Mouse (Mus musculus): Measurements from ENCODE around the gene Vrk1. TPM values are rescaled to one million over a fixed set of nuclear protein-coding genes. Genes with fewer than 3 reads are reported as not detected.

Gene Vrk1
- polyA plus RNA-seq, 1 experiment from 2014 or later = 30.6 TPM

DNA sequence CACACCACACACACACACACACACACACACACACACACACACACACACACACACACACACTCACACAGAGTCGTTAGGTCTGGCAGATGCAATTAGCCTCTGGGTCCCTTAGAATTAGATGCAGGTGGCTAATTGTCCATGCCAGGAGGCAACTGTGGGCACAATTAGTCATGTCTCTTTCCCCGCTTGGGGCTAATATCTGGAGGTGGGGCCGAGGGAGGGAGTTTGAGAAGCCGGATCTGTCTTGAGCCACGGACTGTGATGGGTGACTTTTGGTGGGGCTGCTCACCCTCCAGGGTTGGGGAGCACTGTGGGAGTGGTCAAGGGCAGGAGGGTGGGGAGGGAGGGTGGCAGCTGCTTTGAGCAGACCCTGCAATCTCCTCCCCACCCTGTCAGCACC is 35.9 kb upstream of the Vrk1 start:
- Histone ChIP-seq H3K4me2 (no peak overlapping the region), H3K36me3 (no peaks in the 10 kb centered on the region), H3K9ac (no peak overlapping the region), H3K27me3 (no peaks in the 10 kb centered on the region), H3K4me1 (replicated peaks) (peaks cover 8% of the 10 kb centered on the region; the same call in 1 of the 2 replicates), H3K27ac (replicated peaks) (no peak overlapping the region), H3K9me3 (no peaks in the 10 kb centered on the region), H3K4me3 (no peak overlapping the region)
- 19% methylated on average over 5 of the region's 5 CpGs for WGBS
- ATAC-seq (ENCODE audit: low FRiP score, low read depth) = 0 out of 2 replicates have a peak, but pooled peaks have one; percentile 16

DNA sequence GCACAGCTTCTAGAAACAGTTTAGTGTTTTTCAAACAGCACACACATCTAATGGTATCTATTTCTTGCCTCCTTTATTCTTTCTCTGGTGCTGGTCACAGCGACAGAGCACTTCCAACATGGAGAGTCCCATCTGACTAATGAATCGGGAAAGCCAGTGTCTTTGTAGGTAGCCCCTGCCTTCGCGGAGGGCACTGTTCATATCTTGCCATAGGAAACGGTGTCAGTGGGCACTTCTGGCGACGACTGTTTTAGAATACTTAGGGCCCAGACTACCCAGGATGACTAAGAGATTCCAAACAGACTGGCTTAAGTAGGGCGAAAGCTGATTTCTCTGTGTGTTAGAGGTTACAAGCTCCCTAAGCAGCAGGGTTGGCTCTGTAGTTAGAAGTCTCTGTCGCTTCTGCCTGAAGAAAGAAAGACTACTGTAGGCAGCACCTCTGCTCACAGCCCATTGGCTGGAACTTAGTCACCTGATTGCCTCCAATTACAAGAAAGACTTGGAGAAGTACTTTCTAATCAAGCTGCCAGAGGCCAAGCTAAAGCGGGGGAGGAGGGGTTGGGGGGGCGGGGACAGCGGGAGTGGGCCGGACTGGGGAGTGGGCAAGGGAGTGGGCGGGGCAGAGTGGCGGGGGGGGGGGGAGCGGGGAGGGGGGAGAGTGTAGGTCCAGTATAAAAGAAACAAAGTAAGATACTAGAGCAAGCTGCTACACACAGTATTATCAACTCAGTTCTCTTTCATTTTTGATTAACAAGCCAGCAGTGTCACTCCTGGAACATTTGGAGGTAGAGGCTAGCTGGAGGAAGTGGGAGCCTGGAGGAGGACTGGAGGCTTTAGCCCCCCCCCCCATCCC is 28.7 kb upstream of the Vrk1 start:
- Histone ChIP-seq H3K4me1 (replicated peaks) (no peaks in the 10 kb centered on the region), H3K9ac (no peak overlapping the region), H3K4me2 (no peak overlapping the region), H3K27ac (replicated peaks) (no peak overlapping the region), H3K36me3 (no peaks in the 10 kb centered on the region), H3K4me3 (no peak overlapping the region), H3K9me3 (no peaks in the 10 kb centered on the region), H3K27me3 (no peaks in the 10 kb centered on the region)
- WGBS = 39% methylated on average over 11 of the region's 16 CpGs
- no peak for ATAC-seq (ENCODE audit: low FRiP score, low read depth)

DNA sequence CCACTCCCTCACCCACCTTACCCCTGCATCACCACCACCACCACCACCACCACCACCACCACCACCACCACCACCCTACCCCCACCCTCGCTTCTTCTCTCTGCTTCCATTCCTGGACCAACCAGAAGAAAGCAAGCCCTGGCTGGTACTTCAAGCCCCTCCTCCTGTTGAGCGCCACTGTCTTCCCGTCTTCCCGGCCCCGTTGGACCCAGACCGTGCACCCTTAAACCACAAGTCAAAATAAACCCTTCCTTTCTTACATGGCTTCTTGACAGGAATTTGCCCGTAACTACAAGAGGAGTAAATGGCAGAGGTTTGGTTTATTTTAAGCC is 28.1 kb upstream of the Vrk1 start:
- H3K9ac ChIP-seq = no peak overlapping the region
- no peaks in the 10 kb centered on the region for H3K36me3 ChIP-seq
- H3K4me3 ChIP-seq = no peak overlapping the region
- H3K27ac ChIP-seq (replicated peaks) = no peak overlapping the region
- H3K4me1 ChIP-seq (replicated peaks) = no peaks in the 10 kb centered on the region
- no peak for ATAC-seq (ENCODE audit: low FRiP score, low read depth)
- no peak overlapping the region for H3K4me2 ChIP-seq
- no peaks in the 10 kb centered on the region for H3K27me3 ChIP-seq
- H3K9me3 ChIP-seq = no peaks in the 10 kb centered on the region
- WGBS = 88% methylated on average over 6 of the region's 7 CpGs

DNA sequence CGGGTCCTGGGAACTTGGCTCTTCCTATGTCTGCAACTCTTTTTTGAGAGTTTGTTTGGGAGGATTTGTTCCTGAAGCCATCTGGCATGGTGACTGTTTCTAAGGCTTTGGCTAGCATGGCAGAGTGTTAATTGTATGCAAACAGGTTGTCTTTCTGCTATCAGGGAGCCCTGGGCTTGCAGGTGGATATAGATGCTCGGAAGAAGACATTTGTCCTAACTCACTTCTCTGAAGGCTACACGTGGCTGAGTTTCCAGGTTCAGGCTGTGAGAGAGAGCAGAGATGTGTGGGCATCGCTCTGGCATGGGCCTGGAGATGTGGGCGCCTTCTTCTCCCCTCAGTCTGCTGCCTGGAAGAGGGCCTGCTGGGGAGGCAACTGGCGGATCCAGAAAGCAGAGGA is 27.4 kb upstream of the Vrk1 start:
- no peak overlapping the region for H3K4me2 ChIP-seq
- no peak overlapping the region for H3K4me3 ChIP-seq
- H3K36me3 ChIP-seq = no peaks in the 10 kb centered on the region
- ATAC-seq (ENCODE audit: low FRiP score, low read depth) = no peak
- 89% methylated on average over 6 of the region's 6 CpGs for WGBS
- no peaks in the 10 kb centered on the region for H3K9me3 ChIP-seq
- H3K9ac ChIP-seq = no peak overlapping the region
- no peak overlapping the region for H3K27ac ChIP-seq (replicated peaks)
- no peaks in the 10 kb centered on the region for H3K27me3 ChIP-seq
- H3K4me1 ChIP-seq (replicated peaks) = no peaks in the 10 kb centered on the region

DNA sequence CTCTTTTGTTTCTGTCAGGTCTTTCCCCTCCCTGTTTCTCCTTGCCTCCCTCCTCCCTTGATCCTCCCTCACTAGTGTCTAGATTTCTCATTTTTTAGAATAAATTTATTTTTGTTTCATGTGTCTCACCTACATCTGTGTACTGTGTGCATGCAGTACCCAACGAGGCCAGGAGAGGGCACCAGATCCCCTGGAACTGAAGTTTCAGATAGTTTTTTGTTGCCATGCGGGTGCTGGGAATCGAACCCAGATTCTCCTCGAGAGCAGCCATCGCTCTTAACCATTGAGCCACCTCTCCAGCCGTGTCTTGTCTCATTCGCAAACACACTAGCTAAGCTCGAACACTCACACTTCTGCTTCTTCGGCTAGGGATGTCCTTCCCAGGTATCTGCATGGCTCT is 26.5 kb upstream of the Vrk1 start:
- Histone ChIP-seq H3K9me3 (no peaks in the 10 kb centered on the region), H3K36me3 (no peaks in the 10 kb centered on the region), H3K27ac (replicated peaks) (no peak overlapping the region), H3K9ac (no peak overlapping the region), H3K4me2 (no peak overlapping the region), H3K4me1 (replicated peaks) (no peaks in the 10 kb centered on the region), H3K27me3 (no peaks in the 10 kb centered on the region), H3K4me3 (no peak overlapping the region)
- no peak for ATAC-seq (ENCODE audit: low FRiP score, low read depth)
- WGBS = 93% methylated on average over 9 of the region's 9 CpGs

DNA sequence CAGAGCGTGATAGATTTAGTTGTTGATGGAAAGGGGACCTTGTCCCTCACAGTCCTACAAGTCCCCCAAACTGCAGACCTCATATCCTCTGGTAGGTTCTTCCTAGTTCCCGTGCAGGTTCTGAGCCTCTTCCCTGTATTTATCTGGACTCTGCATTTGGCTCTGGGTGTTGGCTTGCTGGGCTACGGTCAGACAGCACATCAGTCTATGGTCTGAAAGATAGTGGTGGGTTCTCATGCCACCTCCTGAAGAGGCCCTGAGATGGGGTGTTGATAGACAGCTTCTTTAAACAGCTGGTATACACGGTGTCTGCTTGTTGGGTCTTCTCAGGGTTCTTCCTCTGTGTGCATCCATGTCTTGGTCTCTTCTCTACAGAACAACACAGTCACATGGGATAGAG is 21.6 kb upstream of the Vrk1 start:
- Histone ChIP-seq H3K4me2 (no peak overlapping the region), H3K36me3 (no peaks in the 10 kb centered on the region), H3K9ac (no peak overlapping the region), H3K27ac (replicated peaks) (no peak overlapping the region), H3K4me1 (replicated peaks) (no peaks in the 10 kb centered on the region), H3K27me3 (no peaks in the 10 kb centered on the region), H3K9me3 (no peaks in the 10 kb centered on the region), H3K4me3 (no peak overlapping the region)
- 91% methylated on average over 4 of the region's 4 CpGs for WGBS
- ATAC-seq (ENCODE audit: low FRiP score, low read depth) = no peak

DNA sequence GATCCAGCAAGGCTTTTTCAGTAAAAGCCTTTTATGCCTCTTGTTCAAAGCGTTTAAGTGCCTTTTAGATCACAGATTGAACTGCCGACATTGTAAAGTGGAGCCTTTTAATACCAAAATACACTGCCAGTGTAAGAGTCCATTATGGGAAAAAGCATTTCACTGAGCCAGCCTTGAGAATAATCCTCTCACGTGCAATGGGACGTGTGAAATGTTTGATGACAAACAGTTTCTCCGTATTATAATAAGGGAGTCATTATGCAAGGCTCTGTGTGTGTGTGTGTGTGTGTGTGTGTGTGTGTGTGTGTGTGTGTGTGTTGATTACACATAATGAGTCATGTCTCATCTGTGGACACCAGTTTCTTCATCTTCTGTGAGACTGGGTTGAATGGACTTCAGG is 17.3 kb upstream of the Vrk1 start:
- H3K4me1 ChIP-seq (replicated peaks) = no peaks in the 10 kb centered on the region
- ATAC-seq (ENCODE audit: low FRiP score, low read depth) = no peak
- H3K27ac ChIP-seq (replicated peaks) = no peak overlapping the region
- 64% methylated on average over 5 of the region's 5 CpGs for WGBS
- H3K9ac ChIP-seq = no peak overlapping the region
- no peaks in the 10 kb centered on the region for H3K27me3 ChIP-seq
- no peak overlapping the region for H3K4me2 ChIP-seq
- H3K4me3 ChIP-seq = no peak overlapping the region
- no peaks in the 10 kb centered on the region for H3K9me3 ChIP-seq
- no peaks in the 10 kb centered on the region for H3K36me3 ChIP-seq

DNA sequence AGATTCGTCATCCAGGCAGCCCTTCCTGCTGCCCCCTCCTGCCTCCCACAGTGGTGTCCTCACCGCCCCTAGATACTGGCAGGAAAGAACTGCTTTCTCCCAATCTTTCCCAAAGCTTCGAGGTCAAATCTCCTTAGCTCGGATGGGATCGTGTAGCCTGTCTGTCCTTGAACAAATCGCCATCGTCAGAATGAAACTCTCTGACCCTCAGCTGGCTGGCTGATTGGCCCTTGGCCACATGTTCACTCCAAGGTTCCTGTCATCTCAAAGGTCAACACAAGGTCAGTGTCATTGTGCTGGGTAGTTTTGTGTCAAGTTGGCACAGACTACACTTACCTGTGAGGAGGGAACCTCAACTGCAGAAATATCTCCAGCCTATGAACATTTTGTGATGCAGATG is 16.7 kb upstream of the Vrk1 start:
- WGBS = 71% methylated on average over 7 of the region's 7 CpGs
- Histone ChIP-seq H3K4me1 (replicated peaks) (no peaks in the 10 kb centered on the region), H3K27ac (replicated peaks) (no peak overlapping the region), H3K9me3 (no peaks in the 10 kb centered on the region), H3K9ac (no peak overlapping the region), H3K4me2 (no peak overlapping the region), H3K36me3 (no peaks in the 10 kb centered on the region), H3K27me3 (no peaks in the 10 kb centered on the region), H3K4me3 (no peak overlapping the region)
- no peak for ATAC-seq (ENCODE audit: low FRiP score, low read depth)

DNA sequence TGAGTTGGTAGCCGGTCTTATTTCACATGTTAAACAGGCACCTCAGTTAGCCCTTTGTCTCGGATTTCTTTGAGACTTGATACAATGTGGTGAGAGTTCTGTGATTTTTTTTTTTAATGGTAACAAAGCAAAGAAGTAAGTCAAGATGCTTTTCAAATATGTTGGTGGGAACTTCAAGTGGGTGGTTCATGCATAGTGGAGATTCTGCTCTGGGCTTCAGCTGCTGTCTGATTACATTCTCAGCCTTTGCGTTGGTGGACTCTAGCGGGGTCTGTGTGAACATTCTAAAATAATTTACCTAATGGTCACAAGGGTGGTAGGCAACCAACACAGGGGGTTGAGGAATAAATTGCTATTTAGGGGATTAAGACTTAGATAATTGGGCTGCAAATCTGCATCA is 14.1 kb upstream of the Vrk1 start:
- no peak for ATAC-seq (ENCODE audit: low FRiP score, low read depth)
- WGBS = 61% methylated on average over 4 of the region's 4 CpGs
- Histone ChIP-seq H3K27ac (replicated peaks) (no peak overlapping the region), H3K4me3 (no peak overlapping the region), H3K4me2 (no peak overlapping the region), H3K4me1 (replicated peaks) (no peaks in the 10 kb centered on the region), H3K36me3 (no peaks in the 10 kb centered on the region), H3K27me3 (no peaks in the 10 kb centered on the region), H3K9ac (no peak overlapping the region), H3K9me3 (no peaks in the 10 kb centered on the region)

DNA sequence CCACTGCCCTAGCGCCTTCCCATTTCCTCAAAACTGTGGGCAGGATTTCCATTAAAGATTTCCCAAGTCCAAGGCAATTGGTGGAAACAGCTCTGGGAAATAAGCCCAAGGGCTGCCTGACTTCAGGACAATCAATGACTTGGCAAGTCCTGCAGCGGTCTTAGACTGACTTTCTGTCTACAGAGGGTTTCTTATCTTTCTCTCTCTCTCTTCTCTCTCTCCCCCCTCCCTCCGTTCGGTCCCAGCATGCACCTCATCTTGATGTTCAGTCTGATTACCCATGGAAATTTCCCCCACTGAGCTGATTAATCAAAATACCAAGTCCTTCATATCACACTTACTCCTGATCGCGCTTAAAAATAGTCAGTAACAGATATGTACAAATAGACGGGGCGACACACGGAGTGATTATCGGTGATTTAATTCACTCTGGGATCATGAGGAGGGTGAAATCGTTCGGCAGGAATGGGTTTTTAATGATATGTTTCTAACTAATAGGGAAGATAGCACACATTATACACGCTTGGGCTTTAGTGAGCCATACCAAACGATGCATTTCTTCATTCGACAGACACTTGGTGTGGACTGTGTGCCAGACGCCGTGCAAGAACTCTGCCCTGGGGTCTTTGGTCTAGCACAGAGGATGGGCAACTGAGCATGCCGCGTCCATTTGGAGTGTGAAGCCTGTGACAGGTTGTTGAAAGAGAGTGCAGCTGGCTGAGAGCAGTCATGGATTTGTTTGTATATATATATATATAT is 12.8 kb upstream of the Vrk1 start:
- no peaks in the 10 kb centered on the region for H3K9me3 ChIP-seq
- 62% methylated on average over 19 of the region's 19 CpGs for WGBS
- 0 out of 2 replicates have a peak, but pooled peaks have one; percentile 47 for ATAC-seq (ENCODE audit: low FRiP score, low read depth)
- H3K4me2 ChIP-seq = peak overlapping the region; percentile 17; the same call in 1 of the 2 replicates
- no peak overlapping the region for H3K9ac ChIP-seq
- no peaks in the 10 kb centered on the region for H3K4me1 ChIP-seq (replicated peaks)
- no peaks in the 10 kb centered on the region for H3K36me3 ChIP-seq
- no peaks in the 10 kb centered on the region for H3K27me3 ChIP-seq
- no peak overlapping the region for H3K4me3 ChIP-seq
- H3K27ac ChIP-seq (replicated peaks) = 0 out of 2 replicates have a peak overlapping the region, but pooled peaks have one; percentile 18

DNA sequence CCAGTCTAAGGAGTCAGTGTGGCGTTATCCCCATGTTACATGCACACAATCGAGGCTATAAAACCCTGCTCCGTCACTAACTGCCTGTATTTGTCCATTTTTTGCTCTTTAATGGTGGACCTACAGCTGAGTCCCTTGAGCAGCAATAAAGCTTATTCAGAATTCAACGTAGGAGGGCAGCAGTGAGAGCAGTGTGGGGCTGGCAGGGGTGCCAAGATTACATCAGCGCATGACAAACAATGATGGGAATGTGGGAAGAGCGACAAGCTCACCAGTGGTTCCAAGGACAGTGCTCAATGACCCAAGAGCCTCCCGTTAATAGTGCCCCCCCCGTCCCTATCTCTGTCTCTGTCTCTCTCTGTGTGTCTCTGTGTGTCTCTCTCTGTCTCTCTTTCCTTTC is 8.3 kb upstream of the Vrk1 start:
- 54% methylated on average over 8 of the region's 8 CpGs for WGBS
- ATAC-seq (ENCODE audit: low FRiP score, low read depth) = no peak
- Histone ChIP-seq H3K9me3 (no peaks in the 10 kb centered on the region), H3K36me3 (no peaks in the 10 kb centered on the region), H3K4me3 (no peak overlapping the region), H3K27me3 (no peaks in the 10 kb centered on the region), H3K9ac (no peak overlapping the region), H3K4me2 (no peak overlapping the region), H3K4me1 (replicated peaks) (no peaks in the 10 kb centered on the region), H3K27ac (replicated peaks) (no peak overlapping the region)

DNA sequence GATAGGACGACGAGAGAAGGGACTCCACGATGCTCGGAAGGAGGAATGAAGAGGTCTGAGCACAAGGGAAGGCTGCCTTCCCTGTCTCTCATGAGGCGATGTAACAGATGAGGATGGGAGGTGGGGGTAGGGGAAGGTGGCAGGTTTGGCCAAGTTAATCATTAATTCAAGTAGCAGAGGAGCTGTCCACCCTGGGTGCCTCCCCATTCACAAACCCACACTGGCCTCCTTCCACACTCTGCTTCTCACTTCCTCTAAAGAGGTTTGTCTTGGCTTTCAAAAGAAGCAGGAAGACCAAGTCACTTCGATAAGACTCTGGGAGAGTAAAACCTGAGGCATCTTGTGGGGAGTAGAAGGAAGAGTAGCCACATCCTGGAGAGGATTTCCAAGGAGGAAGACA is 5.3 kb upstream of the Vrk1 start:
- Histone ChIP-seq H3K4me2 (no peak overlapping the region), H3K9me3 (no peaks in the 10 kb centered on the region), H3K4me1 (replicated peaks) (0 out of 2 replicates have a peak, but pooled peaks cover 2% of the 10 kb centered on the region), H3K36me3 (no peaks in the 10 kb centered on the region), H3K9ac (no peak overlapping the region), H3K27me3 (no peaks in the 10 kb centered on the region), H3K4me3 (no peak overlapping the region), H3K27ac (replicated peaks) (no peak overlapping the region)
- WGBS = 61% methylated on average over 6 of the region's 6 CpGs
- no peak for ATAC-seq (ENCODE audit: low FRiP score, low read depth)

Measured in hindbrain, embryonic 15.5 days (tissue).